Mouse (Mus musculus) myocyte (in vitro differentiated cells): ENCODE data around the gene Actl6a. TPM values are rescaled to one million over a fixed set of nuclear protein-coding genes. Genes with fewer than 3 reads are reported as not detected.
"Not testable (repeated sequence)": the region's sequence is repeated elsewhere in the genome, so short reads cannot be mapped to it uniquely, and the experiment has no call there.

Source experiments
- H3K27me3 ChIP-seq: one replicate; pipeline ENCODE4 v1.6.1; 2011; ENCODE audit not compliant: control insufficient read depth, insufficient read depth, insufficient read length
- H3K36me3 ChIP-seq: one replicate; pipeline ENCODE4 v1.6.1; 2011; ENCODE audit not compliant: control insufficient read depth, insufficient read depth
- H3K4me2 ChIP-seq: one replicate; pipeline ENCODE4 v1.6.1; 2011; ENCODE audit warnings: low read depth, control low read depth
- H3K4me3 ChIP-seq: one replicate; pipeline ENCODE4 v1.5.1; 2011; ENCODE audit warnings: mild to moderate bottlenecking, control low read depth, moderate library complexity
- H3K79me2 ChIP-seq: one replicate; pipeline ENCODE4 v1.6.1; 2011; ENCODE audit not compliant: control insufficient read depth, insufficient read depth
- H3ac ChIP-seq: one replicate; pipeline ENCODE4 v1.6.1; 2011; ENCODE audit not compliant: control insufficient read depth, insufficient read length
- CEBPB ChIP-seq: IDR thresholded peaks from 2 replicates; pipeline ENCODE4 v1.6.1; 2011; ENCODE audit warnings: mild to moderate bottlenecking, moderate library complexity; ENCODE audit not compliant: poor library complexity, insufficient read depth, severe bottlenecking
- E2F4 ChIP-seq: IDR thresholded peaks from one replicate; pipeline ENCODE4 v1.6.1; 2011; ENCODE audit warnings: mild to moderate bottlenecking, control low read depth, moderate library complexity; ENCODE audit not compliant: insufficient read depth
- MAX ChIP-seq: IDR thresholded peaks from one replicate; pipeline ENCODE4 v1.6.1; 2011; ENCODE audit warnings: low read depth, mild to moderate bottlenecking, control low read depth
- MYOD1 ChIP-seq, 3 experiments: IDR thresholded peaks; one replicate each; pipeline ENCODE4 v1.6.1; 2011; ENCODE audit warnings: control low read depth in 2 of 3, low read depth in 2 of 3, mild to moderate bottlenecking in 2 of 3, moderate library complexity in 1 of 3; ENCODE audit not compliant: insufficient read length in 2 of 3, control insufficient read depth in 1 of 3
- MYOG ChIP-seq, 3 experiments: IDR thresholded peaks; one replicate each; pipeline ENCODE4 v1.6.1; 2011; ENCODE audit warnings: control low read depth in 2 of 3, low read depth in 2 of 3, mild to moderate bottlenecking in 2 of 3; ENCODE audit not compliant: insufficient read length in 2 of 3, control insufficient read depth in 1 of 3, insufficient read depth in 1 of 3
- POLR2A ChIP-seq: IDR thresholded peaks from one replicate; pipeline ENCODE4 v1.6.1; 2011; ENCODE audit warnings: low read depth, mild to moderate bottlenecking, control low read depth, moderate library complexity; ENCODE audit not compliant: insufficient read length
- POLR2AphosphoS2 ChIP-seq: IDR thresholded peaks from one replicate; pipeline ENCODE4 v1.6.1; 2011; ENCODE audit warnings: low read depth, control low read depth; ENCODE audit not compliant: insufficient read length
- REST ChIP-seq: IDR thresholded peaks from one replicate; pipeline ENCODE4 v1.6.1; 2011; ENCODE audit warnings: mild to moderate bottlenecking, control low read depth, moderate library complexity; ENCODE audit not compliant: insufficient read depth, insufficient read length
- SRF ChIP-seq: IDR thresholded peaks from one replicate; pipeline ENCODE4 v1.6.1; 2011; ENCODE audit warnings: low read depth; ENCODE audit not compliant: control insufficient read depth, insufficient read length
- TCF12 ChIP-seq: IDR thresholded peaks from one replicate; pipeline ENCODE4 v1.6.1; 2011; ENCODE audit warnings: mild to moderate bottlenecking, control low read depth; ENCODE audit not compliant: poor library complexity, insufficient read depth, severe bottlenecking
- TCF3 ChIP-seq: IDR thresholded peaks from one replicate; pipeline ENCODE4 v1.6.1; 2011; ENCODE audit warnings: low read depth, control low read depth; ENCODE audit not compliant: insufficient read length
- USF1 ChIP-seq: IDR thresholded peaks from one replicate; pipeline ENCODE4 v1.6.1; 2011; ENCODE audit warnings: low read depth, mild to moderate bottlenecking, control low read depth, moderate library complexity
- polyA plus RNA-seq: library from polyadenylated mRNA; unstranded; fragments of >200 nt; fragmentation: generic; extraction: Trizol; gene quantifications from one replicate; pipeline ENCODE4 v1.2.1, GENCODE M21; 2012; ENCODE audit warnings: missing spikeins

Actl6a gene
- polyA plus RNA-seq, 1 experiment, result 47.0 TPM

DNA sequence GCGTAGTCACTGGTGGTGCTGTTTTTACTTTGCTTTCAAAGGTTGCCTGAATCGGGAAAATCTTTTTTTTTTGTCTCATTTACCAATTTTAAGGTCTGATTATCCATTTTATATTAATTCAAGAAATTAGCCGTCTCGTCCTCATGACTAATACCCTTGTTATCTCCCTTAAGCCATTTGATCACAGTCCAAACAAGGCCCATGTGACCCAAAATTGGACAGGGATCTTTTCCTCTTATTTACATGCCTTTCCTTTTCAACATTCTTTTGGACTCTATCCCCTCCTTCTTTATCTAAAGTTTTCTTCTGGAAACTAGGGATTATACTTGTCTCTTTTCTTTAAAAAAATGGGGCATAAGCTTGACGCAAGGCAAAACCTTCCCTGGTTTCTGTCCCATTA, 14.3 kb upstream of the Actl6a start:
- Histone ChIP-seq H3ac (no peak overlapping the region), H3K79me2 (no peaks in the 10 kb centered on the region), H3K36me3 (no peaks in the 10 kb centered on the region), H3K27me3 (no peaks in the 10 kb centered on the region), H3K4me3 (no peak overlapping the region), H3K4me2 (no peak overlapping the region)
- TF ChIP-seq REST, result no peak
- no peak for TF ChIP-seq E2F4
- no peak for TF ChIP-seq MYOG (IDR thresholded peaks at IDR 0.05; ENCODE audit: control insufficient read depth in 1 of 3, insufficient read depth in 1 of 3, insufficient read length in 2 of 3, low read depth in 2 of 3)
- TF ChIP-seq TCF3, result no peak
- TF ChIP-seq USF1, result peak; percentile 12
- no peak for TF ChIP-seq SRF

DNA sequence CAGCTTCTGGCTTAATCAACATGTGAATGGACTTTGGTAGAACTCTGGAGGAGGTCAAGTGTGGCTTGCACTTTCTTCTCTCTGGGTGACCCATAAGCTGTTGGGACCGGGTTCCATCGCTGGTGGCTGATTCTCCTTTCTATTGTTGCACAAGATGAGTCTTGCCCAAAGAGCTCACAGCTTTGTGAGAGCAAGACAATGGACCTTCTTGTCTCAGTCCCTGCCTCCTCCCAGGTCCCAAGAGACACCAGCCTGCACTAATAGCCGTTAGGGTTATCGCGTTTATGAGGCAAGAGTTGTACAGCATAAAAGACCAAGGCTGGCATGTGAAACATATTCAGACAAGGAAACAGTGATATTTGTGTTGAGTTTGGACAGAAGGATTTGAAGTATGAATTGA, 11.9 kb upstream of the Actl6a start:
- Histone ChIP-seq H3K27me3 (no peaks in the 10 kb centered on the region), H3K4me3 (no peak overlapping the region), H3K4me2 (no peak overlapping the region), H3K79me2 (no peaks in the 10 kb centered on the region), H3K36me3 (no peaks in the 10 kb centered on the region), H3ac (no peak overlapping the region)
- TF ChIP-seq POLR2A (no peak), POLR2AphosphoS2 (no peak), SRF (no peak)

GRCm38 (mm10) chr3:32694737-32695582, 11.1 kb upstream of the Actl6a start:
- Histone ChIP-seq H3K79me2 (no peaks in the 10 kb centered on the region), H3K36me3 (no peaks in the 10 kb centered on the region), H3K27me3 (no peaks in the 10 kb centered on the region), H3K4me2 (no peak overlapping the region), H3ac (no peak overlapping the region), H3K4me3 (no peak overlapping the region)
- TF ChIP-seq MYOD1 (IDR thresholded peaks at IDR 0.05; ENCODE audit: control insufficient read depth in 1 of 3, insufficient read length in 2 of 3, low read depth in 2 of 3) (no peak), CEBPB (no peak), POLR2A (no peak), MAX (no peak), TCF3 (no peak), POLR2AphosphoS2 (no peak), MYOG (IDR thresholded peaks at IDR 0.05; ENCODE audit: control insufficient read depth in 1 of 3, insufficient read depth in 1 of 3, insufficient read length in 2 of 3, low read depth in 2 of 3) (no peak), E2F4 (no peak), USF1 (no peak), SRF (no peak), REST (no peak), TCF12 (no peak)

DNA sequence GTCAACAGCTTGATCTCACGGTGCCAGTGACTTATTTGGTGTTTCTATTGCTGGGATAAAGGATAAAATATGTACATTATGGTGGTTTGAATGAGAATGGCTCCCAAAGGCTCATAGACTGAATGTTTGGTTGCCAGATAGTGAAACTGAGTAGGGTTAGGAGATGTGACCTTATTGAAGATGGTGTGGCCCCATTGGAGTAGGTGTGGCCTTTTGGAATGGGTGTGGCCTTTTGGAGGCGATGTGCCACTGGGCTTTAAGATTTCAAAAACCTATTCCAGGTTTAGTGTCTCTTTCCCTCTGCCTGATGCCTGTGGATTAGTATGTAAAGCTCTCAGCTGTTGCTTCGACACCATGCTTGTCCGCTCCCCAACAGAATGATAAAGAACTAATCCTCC, 10.5 kb upstream of the Actl6a start:
- H3K36me3 ChIP-seq, result no peaks in the 10 kb centered on the region
- no peak overlapping the region for H3K4me2 ChIP-seq
- no peak overlapping the region for H3K4me3 ChIP-seq
- H3ac ChIP-seq, result no peak overlapping the region
- TF ChIP-seq E2F4, result no peak
- TF ChIP-seq SRF, result no peak
- TF ChIP-seq MAX, result no peak
- TF ChIP-seq USF1, result no peak
- TF ChIP-seq REST, result no peak
- TF ChIP-seq POLR2A, result no peak
- no peak for TF ChIP-seq TCF3
- TF ChIP-seq MYOG (IDR thresholded peaks at IDR 0.05; ENCODE audit: control insufficient read depth in 1 of 3, insufficient read depth in 1 of 3, insufficient read length in 2 of 3, low read depth in 2 of 3), result no peak
- no peak for TF ChIP-seq POLR2AphosphoS2
- TF ChIP-seq CEBPB, result no peak
- TF ChIP-seq MYOD1 (IDR thresholded peaks at IDR 0.05; ENCODE audit: control insufficient read depth in 1 of 3, insufficient read length in 2 of 3, low read depth in 2 of 3), result no peak
- no peak for TF ChIP-seq TCF12
- H3K27me3 ChIP-seq, result no peaks in the 10 kb centered on the region
- no peaks in the 10 kb centered on the region for H3K79me2 ChIP-seq

DNA sequence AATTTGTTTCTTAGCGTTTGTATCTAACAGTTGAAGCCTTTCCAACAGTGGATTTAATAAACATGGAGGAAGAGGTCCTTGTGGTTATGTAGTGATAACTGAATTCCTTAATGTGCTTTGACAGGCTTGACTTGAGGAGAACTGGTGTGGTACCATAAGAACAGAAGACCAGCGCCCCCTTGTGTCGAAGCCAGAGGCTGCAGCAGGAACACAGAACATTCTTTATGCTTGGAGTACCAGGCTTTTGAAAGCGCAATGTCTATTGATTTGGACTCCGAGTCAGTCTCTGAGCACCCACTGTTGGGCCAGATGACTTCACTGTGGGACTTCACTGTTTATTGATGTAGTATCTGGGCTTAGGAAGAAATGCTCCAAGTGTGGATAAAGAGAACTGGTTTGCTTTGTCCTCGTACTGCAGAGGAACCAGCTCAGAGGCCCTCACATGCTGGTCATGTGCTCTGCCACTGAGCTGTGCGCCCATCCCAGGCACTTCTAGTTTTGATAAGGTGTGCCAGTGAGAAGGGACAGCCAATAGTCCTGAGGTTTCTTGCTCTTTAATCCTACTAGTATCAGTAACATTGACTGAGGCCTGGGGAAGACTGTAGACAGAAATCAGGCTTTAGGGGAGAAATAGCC, 7.8 kb upstream of the Actl6a start:
- H3K36me3 ChIP-seq, result no peaks in the 10 kb centered on the region
- no peaks in the 10 kb centered on the region for H3K27me3 ChIP-seq
- no peaks in the 10 kb centered on the region for H3K79me2 ChIP-seq
- H3K4me2 ChIP-seq, result no peak overlapping the region
- no peak overlapping the region for H3ac ChIP-seq
- TF ChIP-seq MYOD1 (IDR thresholded peaks at IDR 0.05; ENCODE audit: control insufficient read depth in 1 of 3, insufficient read length in 2 of 3, low read depth in 2 of 3), result no peak
- TF ChIP-seq TCF12, result no peak
- no peak for TF ChIP-seq USF1
- TF ChIP-seq MYOG (IDR thresholded peaks at IDR 0.05; ENCODE audit: control insufficient read depth in 1 of 3, insufficient read depth in 1 of 3, insufficient read length in 2 of 3, low read depth in 2 of 3), result no peak
- no peak for TF ChIP-seq SRF
- no peak for TF ChIP-seq REST
- no peak for TF ChIP-seq POLR2A
- TF ChIP-seq TCF3, result no peak
- no peak for TF ChIP-seq E2F4
- H3K4me3 ChIP-seq, result no peak overlapping the region

GRCm38 (mm10) chr3:32704021-32704420, 2.1 kb upstream of the Actl6a start:
- H3ac ChIP-seq, H3K79me2 ChIP-seq, H3K36me3 ChIP-seq, H3K4me3 ChIP-seq, H3K4me2 ChIP-seq, H3K27me3 ChIP-seq: not testable (repeated sequence)
